Mouse (Mus musculus): Measurements from ENCODE around the gene Uts2r.

The Uts2r gene

DNA sequence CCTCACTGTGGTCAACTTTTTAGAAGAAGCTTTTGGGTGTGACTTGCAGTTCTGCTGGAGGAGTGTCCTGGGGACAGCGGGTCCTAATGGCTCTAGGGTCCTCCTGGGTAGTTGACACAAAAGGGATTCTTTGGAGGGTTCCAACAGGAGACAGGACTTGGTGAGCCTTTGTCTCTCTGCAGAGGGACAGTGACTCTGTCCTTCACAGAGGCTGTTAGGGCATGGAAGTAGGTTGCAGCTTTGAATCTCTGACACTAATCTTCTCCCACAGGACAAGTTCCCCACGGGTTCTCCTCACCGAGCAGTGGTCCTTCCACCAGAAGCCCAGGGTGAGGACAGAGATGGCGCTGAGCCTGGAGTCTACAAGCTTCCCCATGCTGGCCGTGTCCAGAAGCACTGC, at the start of gene Uts2r:
TSS of gene Uts2r (plus strand) at position 301 of the 400 bp plus-strand sequence.
- DNase-seq (ENCODE audit: low spot score) = no peak

- no peak for DNase-seq (ENCODE audit: low spot score)
Measured at GRCm38 (mm10) chr11:121111051-121111450, 49.0 kb upstream of the Uts2r start.

- no peak for DNase-seq (ENCODE audit: low spot score)
Measured at GRCm38 (mm10) chr11:121111601-121112000, 48.5 kb upstream of the Uts2r start.

- DNase-seq (ENCODE audit: low spot score) = no peak
Measured at GRCm38 (mm10) chr11:121112091-121112775, 47.8 kb upstream of the Uts2r start.

DNA sequence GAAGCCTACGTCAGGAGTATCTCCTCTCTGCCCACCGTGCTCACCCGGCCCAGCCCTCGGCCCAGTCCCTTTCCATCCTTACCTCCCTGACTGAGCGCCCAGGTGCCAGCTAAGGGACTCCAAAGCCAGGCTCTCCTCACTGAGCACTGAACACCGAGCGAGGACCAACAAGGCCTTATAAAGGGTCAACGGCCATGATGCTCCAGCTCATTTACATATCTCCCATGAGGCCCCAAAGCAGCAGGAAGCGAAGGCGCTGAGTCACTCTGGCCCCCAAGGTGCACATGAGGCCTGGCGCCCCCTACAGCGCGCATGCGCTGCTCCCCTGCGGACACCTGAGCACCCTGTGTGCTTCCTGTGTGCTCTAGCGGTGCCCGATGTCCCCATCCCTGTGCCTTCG, 42.0 kb upstream of the Uts2r start:
- no peak for DNase-seq (ENCODE audit: low spot score)

DNA sequence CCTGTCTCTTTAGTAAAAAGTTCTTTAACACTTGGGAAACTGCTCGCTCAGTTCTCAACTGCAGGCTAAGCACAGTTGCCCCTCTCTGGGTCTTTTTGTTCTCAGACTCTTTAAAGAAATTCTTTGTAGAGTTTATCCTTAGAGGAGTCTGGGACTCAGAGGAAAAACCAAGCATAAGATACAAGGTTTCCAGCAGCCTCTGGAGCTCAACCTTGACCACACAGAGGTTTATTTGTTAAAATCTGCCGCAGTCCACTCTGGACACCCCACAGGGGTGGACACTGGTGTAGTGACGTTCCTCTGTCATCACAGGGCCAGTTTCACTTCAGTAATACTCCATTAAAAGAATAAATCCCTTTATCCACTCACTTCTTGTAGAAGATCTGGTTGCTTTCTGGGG, 41.5 kb upstream of the Uts2r start, which contains the start of gene Tex19.2:
TSS of gene Tex19.2 (minus strand) at position 101 of the 400 bp plus-strand sequence.
- no peak for DNase-seq (ENCODE audit: low spot score)

DNA sequence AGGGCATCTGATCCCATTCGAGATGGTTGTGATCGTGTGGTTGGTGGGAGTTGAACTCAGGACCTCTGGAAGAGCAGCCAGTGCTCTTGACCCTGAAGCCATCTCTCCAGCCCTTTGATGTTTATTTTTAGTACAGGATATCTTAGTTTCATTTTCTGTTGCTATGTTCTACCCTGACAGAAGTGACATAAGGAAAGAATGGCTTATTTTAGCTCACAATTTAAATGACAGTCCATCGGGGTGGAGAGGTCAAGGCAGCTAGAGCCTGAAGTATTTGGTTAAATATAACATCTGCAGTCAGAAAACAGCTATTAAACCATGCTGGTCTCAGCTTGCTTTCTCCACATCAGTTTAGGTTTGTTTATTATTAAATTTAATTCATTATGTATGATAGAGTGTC, 38.9 kb upstream of the Uts2r start:
- no peak for DNase-seq (ENCODE audit: low spot score)

GRCm38 (mm10) chr11:121122024-121122670, 37.9 kb upstream of the Uts2r start:
- no peak for DNase-seq (ENCODE audit: low spot score)

GRCm38 (mm10) chr11:121123438-121123837, 36.6 kb upstream of the Uts2r start:
- DNase-seq (ENCODE audit: low spot score) = no peak

DNA sequence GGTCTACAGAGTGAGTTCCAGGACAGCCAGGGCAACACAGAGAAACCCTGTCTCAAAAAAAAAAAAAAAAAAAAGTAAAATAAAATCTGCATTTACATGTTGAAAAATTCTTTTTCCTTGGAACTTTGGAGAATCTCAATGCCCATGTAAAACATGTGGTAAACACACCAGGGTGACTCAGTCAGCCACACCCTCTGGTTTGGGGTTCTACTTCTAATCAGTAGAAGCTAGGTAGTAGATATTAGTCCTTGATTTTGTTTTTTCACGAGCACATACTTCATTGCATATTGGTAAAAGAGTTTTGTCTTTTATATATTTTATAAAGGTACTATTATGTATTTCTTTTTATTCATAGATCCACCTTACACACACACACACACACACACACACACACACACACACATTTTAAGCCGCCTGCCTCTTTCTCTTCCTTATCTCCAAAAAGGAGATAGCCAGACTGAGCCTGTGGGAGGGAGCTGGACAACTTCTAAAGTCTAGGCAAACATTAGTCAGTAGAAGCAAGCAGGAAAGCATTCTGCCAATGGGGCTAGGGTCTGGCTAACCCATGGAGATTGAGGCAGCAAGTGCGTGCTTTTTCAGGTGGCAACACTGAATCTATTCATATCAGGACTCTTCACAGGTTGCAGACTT, 34.4 kb upstream of the Uts2r start:
- no peak for DNase-seq (ENCODE audit: low spot score)

- DNase-seq (ENCODE audit: low spot score) = no peak
Measured at GRCm38 (mm10) chr11:121126395-121126794, 33.7 kb upstream of the Uts2r start.

DNA sequence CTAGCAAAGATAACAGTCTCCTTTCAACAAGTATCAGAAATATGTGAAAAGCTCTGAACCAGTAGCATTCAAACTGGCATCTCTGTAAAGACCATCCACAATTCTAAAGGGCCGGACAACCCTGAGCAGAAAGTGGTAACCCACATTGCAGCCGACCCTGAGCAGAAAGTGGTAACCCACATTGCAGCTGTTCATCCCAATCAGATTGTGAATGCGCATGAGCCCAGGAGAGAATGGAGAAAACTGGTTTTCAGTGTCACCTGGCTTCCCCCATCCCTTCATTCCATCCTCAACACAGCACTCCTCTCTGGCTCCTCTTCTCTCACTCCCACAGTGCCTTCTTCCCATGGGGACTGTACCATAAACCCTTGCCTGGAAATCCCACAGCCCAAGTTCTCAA, 32.6 kb upstream of the Uts2r start:
- no peak for DNase-seq (ENCODE audit: low spot score)

DNA sequence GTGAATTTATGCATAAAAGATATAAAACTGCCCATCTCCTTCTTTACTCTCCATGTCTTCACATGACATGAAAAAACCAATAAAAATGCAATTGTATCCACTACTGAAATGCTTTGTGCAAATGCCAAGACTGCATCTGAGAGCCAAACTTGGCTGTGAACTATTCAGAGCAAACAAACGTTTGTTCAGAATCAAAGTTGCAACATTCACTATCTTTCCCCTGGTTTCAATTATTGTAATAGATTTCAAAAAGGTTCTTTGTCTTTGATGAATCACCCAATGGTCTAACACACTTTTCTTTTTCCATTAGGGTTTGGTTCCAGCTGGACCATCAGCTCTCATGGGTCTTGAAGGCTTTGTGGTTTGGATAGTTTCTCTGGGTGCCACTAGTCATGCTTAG, 30.5 kb upstream of the Uts2r start:
- no peak for DNase-seq (ENCODE audit: low spot score)

DNA sequence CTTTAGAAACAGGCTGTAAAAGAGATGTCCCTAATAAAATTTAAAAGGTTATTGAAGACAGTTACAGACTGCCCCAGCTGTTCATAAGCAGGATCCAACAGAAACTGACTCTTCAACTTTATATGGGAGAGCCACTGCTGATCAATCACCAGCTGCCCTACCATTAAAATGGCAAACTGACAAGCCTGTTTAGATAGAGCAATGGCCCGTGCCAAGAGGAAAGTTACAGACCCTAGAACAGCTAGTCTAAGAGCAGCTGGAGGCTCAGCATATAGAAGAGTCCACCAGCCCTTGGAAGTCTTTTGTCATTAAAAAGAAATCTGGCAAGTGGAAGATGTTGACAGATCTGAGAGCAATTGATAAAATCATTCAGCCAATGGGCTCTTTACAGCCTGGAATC, 25.5 kb upstream of the Uts2r start:
- no peak for DNase-seq (ENCODE audit: low spot score)

DNA sequence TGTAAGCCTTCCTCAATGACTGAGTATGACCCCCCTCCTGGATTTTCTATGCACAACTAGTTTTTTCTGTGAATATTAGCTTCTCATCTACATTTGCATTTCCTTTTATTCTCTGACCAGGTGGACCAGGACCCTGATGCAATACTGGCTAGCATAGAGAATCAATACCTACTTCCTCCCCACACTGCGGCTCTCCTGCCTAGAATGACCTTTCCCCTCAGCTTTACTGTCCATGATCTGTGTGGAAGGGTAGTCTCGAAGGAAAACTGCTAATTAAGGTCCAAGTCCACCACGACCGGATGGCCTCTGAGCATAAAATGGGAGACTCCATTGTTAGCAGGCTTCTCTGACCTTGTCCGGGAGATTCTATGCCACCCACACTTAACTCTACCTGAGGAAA, 22.4 kb upstream of the Uts2r start:
- no peak for DNase-seq (ENCODE audit: low spot score)

- no peak for DNase-seq (ENCODE audit: low spot score)
Measured at GRCm38 (mm10) chr11:121138732-121139131, 21.3 kb upstream of the Uts2r start.

DNA sequence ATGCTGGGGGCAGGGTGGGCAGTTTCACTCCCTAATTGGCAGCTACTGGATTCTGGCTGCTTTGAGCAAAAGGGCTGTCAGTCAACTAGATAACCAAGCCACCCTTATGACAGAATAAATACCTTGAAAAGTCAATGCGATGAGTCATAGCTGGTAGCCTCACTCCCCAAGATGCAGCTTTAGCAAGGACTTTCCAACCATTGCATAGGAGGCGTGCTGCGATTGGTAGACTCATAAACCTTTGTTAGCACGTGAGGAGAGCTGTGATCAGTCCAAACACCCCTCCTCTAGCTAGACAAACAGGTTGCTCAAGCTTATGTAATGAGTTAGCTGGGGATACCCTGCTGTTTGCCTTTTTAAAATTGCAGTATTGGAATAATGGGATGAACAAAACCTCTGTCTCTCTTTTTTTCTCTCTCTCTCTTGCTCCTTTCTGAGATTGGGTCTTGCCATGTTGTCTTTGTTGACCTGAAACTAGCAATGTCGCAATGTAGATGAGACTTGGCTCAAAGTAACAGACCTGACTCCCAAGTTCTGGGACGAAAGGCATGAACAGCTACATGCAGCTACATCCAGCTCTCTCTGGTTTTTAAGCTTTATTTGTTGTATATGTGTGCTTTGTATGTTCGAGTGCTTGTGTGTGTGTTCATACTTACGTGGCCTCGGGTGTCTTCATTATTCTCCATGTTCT, 16.6 kb upstream of the Uts2r start:
- no peak for DNase-seq (ENCODE audit: low spot score)

DNA sequence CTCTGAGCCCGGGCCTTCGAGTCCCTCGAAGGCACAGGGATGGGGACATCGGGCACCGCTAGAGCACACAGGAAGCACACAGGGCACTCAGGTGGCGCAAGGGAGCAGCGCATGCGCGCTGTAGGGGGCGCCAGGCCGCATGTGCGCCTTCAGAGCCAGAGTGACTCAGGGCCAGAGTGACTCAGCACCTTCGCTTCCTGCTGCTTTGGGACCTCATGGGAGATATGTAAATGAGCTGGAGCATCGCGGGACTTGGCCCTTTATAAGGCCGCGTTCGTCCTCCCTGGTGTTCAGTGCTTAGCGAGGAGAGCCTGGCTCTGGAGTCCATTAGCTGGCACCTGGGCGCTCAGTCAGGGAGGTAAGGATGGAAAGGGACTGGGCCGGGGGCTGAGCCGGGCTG, 14.2 kb upstream of the Uts2r start, which contains the start of gene Tex19.1:
TSS of gene Tex19.1 (plus strand) at position 279 of the 400 bp plus-strand sequence.
- DNase-seq (ENCODE audit: low spot score) = no peak

DNA sequence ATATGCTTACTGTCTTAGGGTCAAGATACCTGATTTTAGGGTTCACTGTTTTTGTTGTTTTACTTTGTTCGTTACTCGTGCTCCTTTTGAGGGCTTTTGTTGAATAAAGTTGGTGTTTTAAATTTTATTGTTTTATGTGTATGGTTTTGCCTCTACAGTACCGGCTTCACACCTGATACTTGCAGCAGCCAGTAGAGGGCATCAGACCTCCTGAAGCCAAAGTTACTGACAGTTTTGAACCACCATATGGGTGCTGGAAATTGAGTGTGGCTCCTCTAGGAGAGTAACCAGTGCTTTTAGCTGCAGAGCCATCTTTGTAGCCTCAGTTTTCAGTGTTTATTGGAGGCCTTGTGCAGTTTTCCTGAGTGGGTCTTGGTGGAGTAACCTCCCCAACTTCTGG, 11.9 kb upstream of the Uts2r start:
- DNase-seq (ENCODE audit: low spot score) = no peak

DNA sequence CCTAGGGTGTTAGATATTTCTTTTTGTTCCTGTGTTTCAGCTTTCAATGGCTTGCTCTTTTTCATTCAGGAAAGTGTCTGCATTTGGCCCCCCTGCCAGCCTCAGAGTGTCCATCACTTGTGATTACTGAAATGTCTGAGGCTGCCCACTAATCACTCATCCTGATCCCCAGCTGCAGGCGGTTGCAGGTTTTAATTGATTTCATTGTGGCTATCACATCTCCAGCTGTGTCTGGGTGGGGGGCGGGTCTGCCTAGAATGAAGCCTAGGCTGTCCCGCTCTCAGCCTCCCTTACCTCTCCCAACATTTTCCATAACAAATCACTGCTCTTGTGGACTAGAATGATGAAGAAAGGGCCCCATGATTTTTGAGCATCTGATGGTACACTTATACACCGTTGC, 5.9 kb upstream of the Uts2r start:
- no peak for DNase-seq (ENCODE audit: low spot score)

DNA sequence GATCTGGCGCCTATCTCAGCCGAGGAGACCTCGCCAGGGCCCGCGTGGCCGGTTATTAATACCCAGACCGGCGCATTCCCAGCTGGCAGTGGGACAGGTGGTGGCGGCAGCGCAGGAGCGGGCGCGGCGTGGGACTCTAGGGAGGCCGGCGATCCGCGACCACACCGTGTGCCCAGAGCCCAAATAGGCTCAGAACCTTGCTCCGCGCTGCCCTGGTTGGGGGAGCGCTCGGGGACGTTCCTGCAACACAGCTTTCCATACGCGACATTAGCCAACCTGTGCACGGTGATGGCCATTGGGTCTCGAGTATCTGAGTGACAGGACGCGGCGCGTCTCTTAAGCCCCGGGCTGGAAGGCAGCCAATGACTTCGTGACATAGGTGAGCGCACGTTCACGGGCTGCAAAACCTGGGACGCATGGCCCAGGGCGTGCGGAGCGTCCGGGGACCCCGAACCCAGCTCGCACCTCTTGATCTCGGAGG, 3.6 kb upstream of the Uts2r start:
- no peak for DNase-seq (ENCODE audit: low spot score)

- no peak for DNase-seq (ENCODE audit: low spot score)
Measured at GRCm38 (mm10) chr11:121160636-121161346, 720 bp downstream of the Uts2r start.
